Mouse (Mus musculus): ENCODE measurements at regions not wholly inside any gene's neighbourhood (a gene's known extent, or its start where the extent isn't known, plus 50 kb on each side); places are given as distances from the start of the nearest gene placed in this dataset.

DNA sequence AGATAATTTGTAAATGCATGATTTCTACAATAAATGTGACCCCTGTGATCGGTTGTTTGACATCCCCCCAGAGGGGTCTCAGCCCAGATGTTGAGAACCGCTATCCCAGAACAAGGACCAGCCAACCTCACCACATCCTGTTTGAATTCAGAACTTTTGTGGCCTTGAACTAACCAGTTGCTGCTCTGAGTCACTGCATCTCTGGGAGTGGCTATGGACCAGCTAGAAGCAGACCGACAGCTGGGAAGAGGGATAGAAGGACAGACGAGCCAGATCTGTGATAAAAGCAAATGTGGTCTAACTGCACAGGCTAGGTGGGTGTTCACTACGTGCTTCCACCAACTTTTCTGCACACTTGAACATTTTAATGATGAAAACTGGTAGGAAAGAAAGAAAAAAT lies 89.0 kb downstream of the Kctd15 start:
- TF ChIP-seq CHD1 (IDR thresholded peaks at IDR 0.05; ENCODE audit: low read depth, low read length) (no peak), MAX (IDR thresholded peaks at IDR 0.05; ENCODE audit: low read length) (no peak), CTCF (conservative IDR thresholded peaks at IDR 0.05 in 1 of 2, IDR thresholded peaks at IDR 0.05 in 1 of 2; ENCODE audit: low read depth in 2 of 2, low read length in 2 of 2) (no peak), NRF1 (IDR thresholded peaks at IDR 0.05; ENCODE audit: low read depth, low read length) (no peak), EP300 (IDR thresholded peaks at IDR 0.05; ENCODE audit: low read length) (no peak), TCF12 (IDR thresholded peaks at IDR 0.05; ENCODE audit: low read depth, low read length) (no peak), POLR2AphosphoS2 (IDR thresholded peaks at IDR 0.05; ENCODE audit: low read depth, low read length) (no peak), SIN3A (IDR thresholded peaks at IDR 0.05; ENCODE audit: low read length) (no peak), POLR2A (IDR thresholded peaks at IDR 0.05; ENCODE audit: low read depth, low read length) (no peak), SMC3 (IDR thresholded peaks at IDR 0.05; ENCODE audit: low read depth, low read length) (no peak), MYC (IDR thresholded peaks at IDR 0.05; ENCODE audit: low read depth, low read length) (no peak), TBP (conservative IDR thresholded peaks at IDR 0.05; ENCODE audit: low read depth, low read length) (no peak)

Data from CH12.LX (cell line).